Mouse (Mus musculus) cerebellum, adult 2 months (tissue): ENCODE results near the gene Pth. TPM values are rescaled to one million over a fixed set of nuclear protein-coding genes. Genes with fewer than 3 reads are reported as not detected.

Experiments used
- DNase-seq, 2 experiments: peaks; one replicate each; pipeline ENCODE4 v3.0.0; 2021
- H3K27ac ChIP-seq: fragments of 200-500 bp; 2 replicates; pipeline ENCODE4 v1.5.1; 2012; ENCODE audit warnings: low read length, control low read depth, inconsistent platforms; ENCODE audit not compliant: insufficient read depth
- H3K27me3 ChIP-seq: fragments of 200-500 bp; 2 replicates; pipeline ENCODE4 v1.6.1; 2012; ENCODE audit warnings: inconsistent platforms, mild to moderate bottlenecking, low read length, moderate library complexity; ENCODE audit not compliant: control insufficient read depth, insufficient read depth
- H3K4me1 ChIP-seq: fragments of 200-500 bp; 2 replicates; pipeline ENCODE4 v1.6.1; 2011; ENCODE audit warnings: low read length; ENCODE audit not compliant: control insufficient read depth, insufficient read depth
- H3K4me3 ChIP-seq: fragments of 200-500 bp; replicated peaks from 2 replicates; pipeline ENCODE3; 2011; ENCODE audit warnings: mild to moderate bottlenecking, low read depth, low read length, control low read depth; ENCODE audit not compliant: insufficient read depth
- CTCF ChIP-seq: fragments of 200-500 bp; IDR thresholded peaks from 2 replicates; pipeline ENCODE4 v1.5.1; 2011; ENCODE audit warnings: low read depth, mild to moderate bottlenecking, control low read depth, low read length, moderate library complexity, borderline replicate concordance; ENCODE audit not compliant: insufficient read depth
- POLR2A ChIP-seq: fragments of 200-500 bp; IDR thresholded peaks from 2 replicates; pipeline ENCODE4 v1.6.1; 2011; ENCODE audit warnings: low read length, control low read depth, borderline replicate concordance; ENCODE audit not compliant: insufficient read depth
- WGBS: fragments of 180-500 bp; shearing (Covaris S2); methylation state at CpG from one replicate; pipeline ENCODE4 v1.1.7; 2018; 5-methylcytosine and 5-hydroxymethylcytosine counted together
- polyA plus RNA-seq: library from polyadenylated mRNA; depleted of rRNA; stranded (reverse); fragments of >200 nt; gene quantifications from 2 replicates; pipeline ENCODE4 v1.2.3, GENCODE M21; 2012; rRNA removed

The Pth gene
- polyA plus RNA-seq, 1 experiment = not detected

GRCm38 (mm10) chr7:113368746-113369619 lies 19.4 kb downstream of the Pth start, which contains the start of gene Btbd10:
TSS of gene Btbd10 (minus strand) at chr7:113369392.
- peak; percentile 97 to 98 for DNase-seq
- Histone ChIP-seq H3K4me3 (peak within 1 kb of the TSS; percentile 74), H3K4me1 (no peaks in the 10 kb centered on the region), H3K27me3 (no peaks in the 10 kb centered on the region), H3K27ac (peak within 1 kb of the TSS; percentile 61)
- TF ChIP-seq POLR2A (peak; percentile 91; the same call in 1 of the 2 replicates), CTCF (no peak)
- under 1% methylated on average over 64 of the region's 64 CpGs for WGBS

- no peak for DNase-seq
- Histone ChIP-seq H3K27ac (no peak overlapping the region), H3K4me1 (no peaks in the 10 kb centered on the region), H3K27me3 (no peaks in the 10 kb centered on the region), H3K4me3 (no peak overlapping the region)
- TF ChIP-seq POLR2A = no peak
- TF ChIP-seq CTCF = no peak
- 72% methylated on average over 4 of the region's 4 CpGs for WGBS
Observed at GRCm38 (mm10) chr7:113367440-113367839, 20.9 kb downstream of the Pth start.

GRCm38 (mm10) chr7:113349089-113349488 lies 39.3 kb downstream of the Pth start:
- no peak overlapping the region for H3K4me3 ChIP-seq
- H3K4me1 ChIP-seq = no peaks in the 10 kb centered on the region; the same call in 1 of the 2 replicates
- WGBS = 100% methylated on average over 1 of the region's 1 CpGs
- DNase-seq = no peak
- no peaks in the 10 kb centered on the region for H3K27me3 ChIP-seq
- TF ChIP-seq CTCF (no peak), POLR2A (no peak)
- no peak overlapping the region for H3K27ac ChIP-seq

GRCm38 (mm10) chr7:113347694-113348093 lies 40.7 kb downstream of the Pth start:
- DNase-seq = no peak
- no peaks in the 10 kb centered on the region for H3K27me3 ChIP-seq
- WGBS = 14% methylated on average over 2 of the region's 2 CpGs
- no peaks in the 10 kb centered on the region; the same call in 1 of the 2 replicates for H3K4me1 ChIP-seq
- TF ChIP-seq POLR2A (no peak), CTCF (no peak)
- H3K27ac ChIP-seq = no peak overlapping the region
- H3K4me3 ChIP-seq = peak overlapping the region; percentile 28

GRCm38 (mm10) chr7:113347271-113347670 lies 41.1 kb downstream of the Pth start:
- peak overlapping the region; percentile 42 for H3K4me3 ChIP-seq
- 5% methylated on average over 4 of the region's 4 CpGs for WGBS
- TF ChIP-seq CTCF (no peak), POLR2A (peak; percentile 78; the same call in 1 of the 2 replicates)
- H3K27me3 ChIP-seq = no peaks in the 10 kb centered on the region
- peak; percentile 74 to 95 for DNase-seq
- no peak overlapping the region; the same call in 1 of the 2 replicates for H3K27ac ChIP-seq
- no peaks in the 10 kb centered on the region; the same call in 1 of the 2 replicates for H3K4me1 ChIP-seq

Other genes starting within 250 kb of the Pth start
- gene Arntl, start 181.1 kb downstream of the Pth start, polyA plus RNA-seq = 28.4 and 34.8 TPM in 2 replicates
- 52.9 and 55.3 TPM in 2 replicates for gene Btbd10, start 19.2 kb downstream of the Pth start, polyA plus RNA-seq
- 61.2 and 61.7 TPM in 2 replicates for gene Far1, start 125.3 kb upstream of the Pth start, polyA plus RNA-seq